Mouse (Mus musculus) small intestine, adult 2 months (tissue): ENCODE measurements around the gene Traf6.

Source experiments
- CTCF ChIP-seq: fragments of 200-500 bp; IDR thresholded peaks from 2 replicates; pipeline ENCODE4 v1.5.1; 2012; ENCODE audit warnings: low read depth, mild to moderate bottlenecking, control low read depth, inconsistent platforms, low read length, moderate library complexity, mixed read lengths; ENCODE audit not compliant: insufficient replicate concordance, insufficient read length; ENCODE audit errors: extremely low read depth
- POLR2A ChIP-seq: fragments of 200-500 bp; IDR thresholded peaks from 2 replicates; pipeline ENCODE4 v1.6.1; 2012; ENCODE audit warnings: low read depth, mild to moderate bottlenecking, control low read depth, inconsistent platforms, low read length, moderate library complexity

- TF ChIP-seq CTCF (no peak), POLR2A (no peak)
Observed at GRCm38 (mm10) chr2:101723333-101723881, 45.2 kb downstream of the Traf6 start.
